28 mouse cellular contexts compared by ENCODE assay signal in the genomic region with DNA sequence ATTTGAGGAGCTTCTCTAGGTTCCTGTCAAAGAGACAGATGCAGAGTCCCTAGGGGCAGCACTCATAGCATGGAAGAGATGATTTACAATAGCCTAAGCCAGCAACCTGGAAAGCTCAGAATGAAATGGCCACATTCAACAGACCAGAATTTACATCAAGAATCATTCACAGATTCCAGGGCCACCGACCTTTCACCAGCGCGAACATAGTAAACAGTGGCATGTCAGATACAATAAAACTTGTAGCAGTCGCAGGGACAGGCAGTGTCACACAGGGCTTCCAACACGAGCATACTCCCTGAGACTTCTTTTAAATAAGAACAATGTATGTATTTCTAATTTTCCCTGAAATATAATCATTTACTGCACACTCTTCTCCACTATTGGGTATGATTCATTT. TPM values are rescaled to one million over a fixed set of nuclear protein-coding genes. Genes with fewer than 3 reads are reported as not detected.
DNase-seq lines count a peak whose midpoint lies in the region; ATAC-seq and TF ChIP-seq lines count a peak whose summit lies in the region.
"Had no signal": no experiment of that assay in that cellular context is flagged by ENCODE, and none has a peak within 500 bp of the region (broad histone marks: within the 10 kb centered on the region; RNA-seq: fewer than 3 reads in every experiment).

No protein-coding gene starts in this region.

- no peak for TF ChIP-seq POLR2A in kidney, adult 2 months (IDR thresholded peaks at IDR 0.05; ENCODE audit: low read depth, low read length)

- WGBS in kidney, adult 2 months: 48% methylated on average over 5 of the region's 5 CpGs
- 63% methylated on average over 5 of the region's 5 CpGs for WGBS in kidney, embryonic 16.5 days
- 55% methylated on average over 5 of the region's 5 CpGs for WGBS in liver, postnatal 0 days (ENCODE audit: insufficient replicate concordance)
- 75% methylated on average over 5 of the region's 5 CpGs for WGBS in limb, embryonic 10.5 days

- H3K27me3 ChIP-seq in kidney, adult 2 months (replicated peaks; ENCODE audit: control insufficient read depth, insufficient read depth, low read length): no peaks in the 10 kb centered on the region
- no peaks in the 10 kb centered on the region for H3K27me3 ChIP-seq in kidney, embryonic 16.5 days (ENCODE audit: insufficient read depth, low read length)
- no peaks in the 10 kb centered on the region for H3K27me3 ChIP-seq in liver, postnatal 0 days (ENCODE audit: insufficient read depth, low read length)
- no peaks in the 10 kb centered on the region for H3K27me3 ChIP-seq in limb, embryonic 10.5 days (ENCODE audit: low read depth, poor library complexity, severe bottlenecking)
- H3K27me3 ChIP-seq: embryonic facial prominence, embryonic 13.5 days; forebrain, embryonic 12.5 days; forebrain, embryonic 15.5 days had no signal

- ATAC-seq in kidney, embryonic 16.5 days (ENCODE audit: low FRiP score, low TSS enrichment): no peak
- ATAC-seq in liver, postnatal 0 days: peak; percentile 73
- ATAC-seq in frontal cortex, adult (ENCODE audit: low TSS enrichment): no peak
- ATAC-seq: CD4-positive, CD25-positive, alpha-beta regulatory T cell, adult 4 months; forebrain, embryonic 15.5 days had no signal

- H3K9me3 ChIP-seq in kidney, embryonic 16.5 days (ENCODE audit: low read length): no peaks in the 10 kb centered on the region
- no peaks in the 10 kb centered on the region for H3K9me3 ChIP-seq in liver, postnatal 0 days (ENCODE audit: low read length)
- H3K9me3 ChIP-seq in limb, embryonic 10.5 days (replicated peaks): no peaks in the 10 kb centered on the region
- H3K9me3 ChIP-seq: embryonic facial prominence, embryonic 10.5 days; embryonic facial prominence, embryonic 13.5 days; forebrain, embryonic 12.5 days; forebrain, embryonic 15.5 days; heart, embryonic 10.5 days; heart, embryonic 13.5 days had no signal

- no peak overlapping the region for H3K27ac ChIP-seq in kidney, adult 2 months (ENCODE audit: insufficient read depth, low read depth, low read length)
- H3K27ac ChIP-seq in kidney, embryonic 16.5 days (ENCODE audit: low read length): no peak overlapping the region
- H3K27ac ChIP-seq in liver, postnatal 0 days (ENCODE audit: low read depth): no peak overlapping the region
- H3K27ac ChIP-seq in limb, embryonic 10.5 days: no peak overlapping the region
- H3K27ac ChIP-seq: embryonic facial prominence, embryonic 10.5 days; embryonic facial prominence, embryonic 13.5 days; forebrain, embryonic 12.5 days; forebrain, embryonic 15.5 days; heart, adult 2 months; heart, embryonic 10.5 days; heart, embryonic 13.5 days; hindbrain, embryonic 14.5 days had no signal

- no peaks in the 10 kb centered on the region for H3K36me3 ChIP-seq in kidney, adult 2 months (ENCODE audit: control insufficient read depth, insufficient read depth, low read length)
- H3K36me3 ChIP-seq in kidney, embryonic 16.5 days (ENCODE audit: insufficient read depth, low read length): no peaks in the 10 kb centered on the region
- no peaks in the 10 kb centered on the region for H3K36me3 ChIP-seq in liver, postnatal 0 days (replicated peaks; ENCODE audit: insufficient read depth, low read length)
- no peaks in the 10 kb centered on the region for H3K36me3 ChIP-seq in limb, embryonic 10.5 days
- H3K36me3 ChIP-seq: embryonic facial prominence, embryonic 10.5 days; embryonic facial prominence, embryonic 13.5 days; forebrain, embryonic 12.5 days; forebrain, embryonic 15.5 days; heart, embryonic 10.5 days; heart, embryonic 13.5 days had no signal

- peaks cover 5% of the 10 kb centered on the region; the same call in 1 of the 2 replicates for H3K4me1 ChIP-seq in kidney, adult 2 months (ENCODE audit: control insufficient read depth, insufficient read depth, low read length)
- no peaks in the 10 kb centered on the region for H3K4me1 ChIP-seq in kidney, embryonic 16.5 days (ENCODE audit: insufficient read depth, low read length)
- H3K4me1 ChIP-seq in liver, postnatal 0 days (ENCODE audit: insufficient read depth): no peaks in the 10 kb centered on the region
- peaks cover 3% of the 10 kb centered on the region; the same call in 1 of the 2 replicates for H3K4me1 ChIP-seq in limb, embryonic 10.5 days
- H3K4me1 ChIP-seq: embryonic facial prominence, embryonic 10.5 days; embryonic facial prominence, embryonic 13.5 days; forebrain, embryonic 12.5 days; forebrain, embryonic 15.5 days; heart, embryonic 10.5 days; heart, embryonic 13.5 days had no signal

- TF ChIP-seq CTCF in kidney, adult 2 months (conservative IDR thresholded peaks at IDR 0.05; ENCODE audit: insufficient read depth, insufficient read length, low read depth, low read length): no peak
- TF ChIP-seq CTCF in liver, postnatal 0 days (IDR thresholded peaks at IDR 0.05; ENCODE audit: low read depth): no peak

- no peak overlapping the region for H3K9ac ChIP-seq in kidney, embryonic 16.5 days (replicated peaks; ENCODE audit: low read length)
- no peak overlapping the region for H3K9ac ChIP-seq in liver, postnatal 0 days (replicated peaks)
- H3K9ac ChIP-seq: embryonic facial prominence, embryonic 13.5 days; forebrain, embryonic 12.5 days; forebrain, embryonic 15.5 days; heart, embryonic 13.5 days; hindbrain, embryonic 14.5 days had no signal

- no peak for TF ChIP-seq EP300 in liver, postnatal 0 days (IDR thresholded peaks at IDR 0.05; ENCODE audit: low read depth)

- H3K4me3 ChIP-seq in kidney, adult 2 months (ENCODE audit: insufficient read depth, low read depth, low read length): no peak overlapping the region
- H3K4me3 ChIP-seq in kidney, embryonic 16.5 days (ENCODE audit: low read length): no peak overlapping the region
- H3K4me3 ChIP-seq in liver, postnatal 0 days (ENCODE audit: low read depth, low read length): no peak overlapping the region
- no peak overlapping the region for H3K4me3 ChIP-seq in limb, embryonic 10.5 days
- H3K4me3 ChIP-seq: embryonic facial prominence, embryonic 10.5 days; embryonic facial prominence, embryonic 13.5 days; erythroblast, embryonic 14.5 days; forebrain, embryonic 12.5 days; forebrain, embryonic 15.5 days; heart, adult 2 months; heart, embryonic 10.5 days; heart, embryonic 13.5 days had no signal

- DNase-seq in kidney, adult 2 months: peak; percentile 52
- peak; percentile 18 for DNase-seq in liver, postnatal 0 days
- DNase-seq in liver: no peak
- DNase-seq in kidney, postnatal 14 days: peak; percentile 38
- DNase-seq in limb, embryonic 10.5 days (ENCODE audit: low spot score): no peak
- DNase-seq: cerebellum, adult 11 months; cerebellum, adult 2 months; cerebellum, postnatal 36 days; gastrocnemius, postnatal 10 days; gastrocnemius, postnatal 36 days; heart, adult 2 months; heart, postnatal 14 days; heart, postnatal 4 days had no signal

- no peak overlapping the region for H3K4me2 ChIP-seq in kidney, embryonic 16.5 days (replicated peaks; ENCODE audit: low read depth, low read length)
- H3K4me2 ChIP-seq in liver, postnatal 0 days (ENCODE audit: low read depth, low read length): no peak overlapping the region
- H3K4me2 ChIP-seq: embryonic facial prominence, embryonic 13.5 days; forebrain, embryonic 12.5 days; forebrain, embryonic 15.5 days; heart, embryonic 13.5 days; hindbrain, embryonic 14.5 days had no signal

RNA-seq across cellular contexts. Expression of gene Acsm4, which starts 19.4 kb away (rescaled TPM):
- polyA plus RNA-seq in kidney, adult 2 months (2012; rRNA removed): not detected in 2 replicates
- not detected in 2 replicates for polyA plus RNA-seq in kidney, embryonic 16.5 days (2015; fragmentation: Nextera tagmentation; extraction: Ambion mirVana)
- not detected in 2 replicates for polyA plus RNA-seq in liver, postnatal 0 days (2015; fragmentation: Nextera tagmentation; extraction: Ambion mirVana)
- not detected in 2 replicates for polyA plus RNA-seq in limb, embryonic 10.5 days (2016; fragmentation: Nextera tagmentation; extraction: Ambion mirVana)
- polyA plus RNA-seq: adrenal gland, adult 2 months; C2C12; CD4-positive, CD25-positive, alpha-beta regulatory T cell, adult 4 months; cerebellum, adult 2 months; erythroblast, embryonic 14.5 days; forebrain, embryonic 15.5 days; heart, adult 2 months; heart, embryonic 10.5 days; heart, embryonic 13.5 days; heart, embryonic 16.5 days; hindbrain, embryonic 11.5 days; hindbrain, embryonic 14.5 days had no signal

RNA-seq across cellular contexts. Expression of gene Thumpd1, which starts 50.2 kb away (rescaled TPM):
- 10.4 and 11.2 TPM in 2 replicates for polyA plus RNA-seq in kidney, adult 2 months (2012; rRNA removed)
- polyA plus RNA-seq in kidney, embryonic 16.5 days (2015; fragmentation: Nextera tagmentation; extraction: Ambion mirVana): 84.4 and 85.7 TPM in 2 replicates
- polyA plus RNA-seq in liver, postnatal 0 days (2015; fragmentation: Nextera tagmentation; extraction: Ambion mirVana): 18.2 and 19.3 TPM in 2 replicates
- polyA plus RNA-seq in limb, embryonic 10.5 days (2016; fragmentation: Nextera tagmentation; extraction: Ambion mirVana): 95.3 and 102 TPM in 2 replicates

Comparison
In these comparisons a context has a peak if more than half of its experiments do, and no peak if none do; other contexts are left out.
1. DNase-seq: peak in kidney, adult 2 months (single experiment), liver, postnatal 0 days (single experiment) and kidney, postnatal 14 days (single experiment); none in liver (single experiment) and limb, embryonic 10.5 days (single experiment).